Mouse (Mus musculus): ENCODE measurements around the gene Nfasc. TPM values are rescaled to one million over a fixed set of nuclear protein-coding genes. Genes with fewer than 3 reads are reported as not detected.
A peak's percentile ranks its signal among the peaks of the same experiment; 100 is the strongest.

Gene Nfasc
- polyA plus RNA-seq, 1 experiment from 2014 or later: 0.06 TPM

GRCm38 (mm10) chr1:132759390-132759789 lies 17.8 kb upstream of the Nfasc start:
- no peak for DNase-seq (ENCODE audit: low spot score)
- H3K27me3 ChIP-seq (replicated peaks; ENCODE audit: insufficient read depth, low read length): no peaks in the 10 kb centered on the region
- H3K36me3 ChIP-seq (ENCODE audit: insufficient read depth, low read length): no peaks in the 10 kb centered on the region
- H3K4me3 ChIP-seq (ENCODE audit: low read depth, low read length): no peak overlapping the region
- H3K4me2 ChIP-seq (replicated peaks; ENCODE audit: low read depth, low read length): no peak overlapping the region
- H3K4me1 ChIP-seq (ENCODE audit: insufficient read depth, low read depth, low read length): no peaks in the 10 kb centered on the region
- H3K27ac ChIP-seq (ENCODE audit: low read length): no peak overlapping the region
- H3K9ac ChIP-seq (replicated peaks; ENCODE audit: low read depth): no peak overlapping the region
- WGBS: 57% methylated on average over 6 of the region's 6 CpGs
- TF ChIP-seq EP300 (IDR thresholded peaks at IDR 0.05): no peak
- TF ChIP-seq CTCF (IDR thresholded peaks at IDR 0.05): no peak
- H3K9me3 ChIP-seq (ENCODE audit: low read length): no peaks in the 10 kb centered on the region
- no peak for ATAC-seq

- peak; percentile 62 for DNase-seq (ENCODE audit: low spot score)
- H3K27me3 ChIP-seq (replicated peaks; ENCODE audit: insufficient read depth, low read length): no peaks in the 10 kb centered on the region
- no peak overlapping the region for H3K27ac ChIP-seq (ENCODE audit: low read length)
- no peaks in the 10 kb centered on the region for H3K9me3 ChIP-seq (ENCODE audit: low read length)
- H3K9ac ChIP-seq (replicated peaks; ENCODE audit: low read depth): no peak overlapping the region
- no peaks in the 10 kb centered on the region for H3K36me3 ChIP-seq (ENCODE audit: insufficient read depth, low read length)
- peak; percentile 46 for ATAC-seq
- H3K4me2 ChIP-seq (replicated peaks; ENCODE audit: low read depth, low read length): no peak overlapping the region; the same call in 1 of the 2 replicates
- 7% methylated on average over 24 of the region's 24 CpGs for WGBS
- TF ChIP-seq CTCF (IDR thresholded peaks at IDR 0.05) (peak; percentile 75), EP300 (IDR thresholded peaks at IDR 0.05) (no peak)
- no peaks in the 10 kb centered on the region for H3K4me1 ChIP-seq (ENCODE audit: insufficient read depth, low read depth, low read length)
- H3K4me3 ChIP-seq (ENCODE audit: low read depth, low read length): no peak overlapping the region
These were observed 17.2 kb upstream of the Nfasc start for GRCm38 (mm10) chr1:132758656-132759370.

- H3K4me1 ChIP-seq (ENCODE audit: insufficient read depth, low read depth, low read length): no peaks in the 10 kb centered on the region
- no peak for ATAC-seq
- H3K36me3 ChIP-seq (ENCODE audit: insufficient read depth, low read length): no peaks in the 10 kb centered on the region
- WGBS: 43% methylated on average over 4 of the region's 4 CpGs
- H3K27ac ChIP-seq (ENCODE audit: low read length): no peak overlapping the region
- H3K9me3 ChIP-seq (ENCODE audit: low read length): no peaks in the 10 kb centered on the region
- H3K9ac ChIP-seq (replicated peaks; ENCODE audit: low read depth): no peak overlapping the region
- no peak for TF ChIP-seq EP300 (IDR thresholded peaks at IDR 0.05)
- TF ChIP-seq CTCF (IDR thresholded peaks at IDR 0.05): no peak
- no peaks in the 10 kb centered on the region for H3K27me3 ChIP-seq (replicated peaks; ENCODE audit: insufficient read depth, low read length)
- DNase-seq (ENCODE audit: low spot score): no peak
- no peak overlapping the region for H3K4me2 ChIP-seq (replicated peaks; ENCODE audit: low read depth, low read length)
- H3K4me3 ChIP-seq (ENCODE audit: low read depth, low read length): no peak overlapping the region
These were observed 13.6 kb upstream of the Nfasc start for GRCm38 (mm10) chr1:132755211-132755610.

GRCm38 (mm10) chr1:132749217-132749884 lies 7.8 kb upstream of the Nfasc start:
- Histone ChIP-seq H3K9ac (replicated peaks; ENCODE audit: low read depth) (no peak overlapping the region), H3K4me1 (ENCODE audit: insufficient read depth, low read depth, low read length) (no peaks in the 10 kb centered on the region), H3K36me3 (ENCODE audit: insufficient read depth, low read length) (no peaks in the 10 kb centered on the region), H3K9me3 (ENCODE audit: low read length) (no peaks in the 10 kb centered on the region), H3K27ac (ENCODE audit: low read length) (no peak overlapping the region), H3K4me2 (replicated peaks; ENCODE audit: low read depth, low read length) (no peak overlapping the region), H3K4me3 (ENCODE audit: low read depth, low read length) (no peak overlapping the region), H3K27me3 (replicated peaks; ENCODE audit: insufficient read depth, low read length) (no peaks in the 10 kb centered on the region)
- no peak for DNase-seq (ENCODE audit: low spot score)
- TF ChIP-seq CTCF (IDR thresholded peaks at IDR 0.05) (no peak), EP300 (IDR thresholded peaks at IDR 0.05) (no peak)
- 76% methylated on average over 9 of the region's 9 CpGs for WGBS
- no peak for ATAC-seq

- WGBS: 81% methylated on average over 9 of the region's 9 CpGs
- TF ChIP-seq EP300 (IDR thresholded peaks at IDR 0.05) (no peak), CTCF (IDR thresholded peaks at IDR 0.05) (no peak)
- H3K4me2 ChIP-seq (replicated peaks; ENCODE audit: low read depth, low read length): no peak overlapping the region
These were observed 4.7 kb upstream of the Nfasc start for GRCm38 (mm10) chr1:132746302-132746701.

GRCm38 (mm10) chr1:132745636-132746035 lies 4.0 kb upstream of the Nfasc start:
- Histone ChIP-seq H3K9ac (replicated peaks; ENCODE audit: low read depth) (no peak overlapping the region), H3K4me3 (ENCODE audit: low read depth, low read length) (no peak overlapping the region), H3K36me3 (ENCODE audit: insufficient read depth, low read length) (no peaks in the 10 kb centered on the region), H3K27me3 (replicated peaks; ENCODE audit: insufficient read depth, low read length) (0 out of 2 replicates have a peak, but pooled peaks cover 16% of the 10 kb centered on the region), H3K9me3 (ENCODE audit: low read length) (no peaks in the 10 kb centered on the region), H3K4me2 (replicated peaks; ENCODE audit: low read depth, low read length) (no peak overlapping the region), H3K27ac (ENCODE audit: low read length) (no peak overlapping the region), H3K4me1 (ENCODE audit: insufficient read depth, low read depth, low read length) (no peaks in the 10 kb centered on the region)
- ATAC-seq (no peak), DNase-seq (ENCODE audit: low spot score) (no peak)
- WGBS: 42% methylated on average over 6 of the region's 6 CpGs
- TF ChIP-seq CTCF (IDR thresholded peaks at IDR 0.05) (no peak), EP300 (IDR thresholded peaks at IDR 0.05) (no peak)

More at GRCm38 (mm10) chr1:132746302-132746701, 4.7 kb upstream of the Nfasc start:
- Histone ChIP-seq H3K36me3 (ENCODE audit: insufficient read depth, low read length) (no peaks in the 10 kb centered on the region), H3K9ac (replicated peaks; ENCODE audit: low read depth) (no peak overlapping the region), H3K9me3 (ENCODE audit: low read length) (no peaks in the 10 kb centered on the region), H3K4me1 (ENCODE audit: insufficient read depth, low read depth, low read length) (no peaks in the 10 kb centered on the region), H3K27ac (ENCODE audit: low read length) (no peak overlapping the region), H3K27me3 (replicated peaks; ENCODE audit: insufficient read depth, low read length) (0 out of 2 replicates have a peak, but pooled peaks cover 12% of the 10 kb centered on the region), H3K4me3 (ENCODE audit: low read depth, low read length) (no peak overlapping the region)
- DNase-seq (ENCODE audit: low spot score): no peak
- no peak for ATAC-seq
